Mouse (Mus musculus) forelimb bud, embryonic 11.5 days (tissue): ENCODE results near the gene Ces2c.
"Not testable (repeated sequence)": the region's sequence is repeated elsewhere in the genome, so short reads cannot be mapped to it uniquely, and the experiment has no call there.

Experiments used
- DNase-seq: peaks from one replicate; pipeline ENCODE4 v3.0.0-alpha.2; 2012; ENCODE audit warnings: low read depth, low spot score

The Ces2c gene

DNA sequence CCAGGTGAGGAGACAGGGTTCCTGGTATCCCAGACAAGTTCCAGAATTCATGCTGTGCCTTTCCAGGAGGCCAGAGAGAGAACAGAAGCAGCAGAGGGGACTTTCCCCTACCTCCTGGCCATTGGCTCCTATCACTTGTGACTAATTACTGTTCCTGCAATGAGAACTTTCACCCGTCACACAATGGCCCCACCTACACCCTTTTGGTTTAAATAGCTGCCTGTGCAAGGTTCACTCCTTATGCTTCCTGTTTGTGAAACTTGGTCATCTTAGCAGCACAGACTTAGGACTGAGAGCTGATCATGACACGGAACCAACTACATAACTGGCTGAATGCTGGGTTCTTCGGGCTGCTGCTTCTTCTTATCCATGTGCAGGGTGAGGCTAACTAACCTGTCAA lies at the start of gene Ces2c:
Gene Ces2c (plus strand): TSS at position 238 of the 400 bp plus-strand sequence.
- no peak for DNase-seq

DNA sequence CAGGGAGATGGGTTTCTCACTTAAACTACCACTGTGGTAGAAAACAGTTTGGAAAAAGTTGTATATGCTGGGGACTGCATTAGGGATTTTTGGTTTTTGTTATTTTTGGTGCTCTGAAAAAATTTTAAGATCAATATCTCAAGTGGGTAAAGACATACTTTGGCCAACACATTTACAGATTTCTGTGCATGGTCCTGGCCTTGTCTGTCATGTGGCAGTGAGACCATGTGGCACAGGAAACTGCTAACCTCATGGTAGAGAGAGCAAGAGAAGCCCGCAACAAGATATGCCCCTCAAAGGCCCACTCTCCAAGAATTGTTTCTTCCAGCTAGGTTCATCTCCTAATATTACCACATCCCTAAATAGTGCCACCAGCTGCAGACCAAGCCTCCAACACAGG lies 47.5 kb upstream of the Ces2c start:
- DNase-seq, result no peak

DNA sequence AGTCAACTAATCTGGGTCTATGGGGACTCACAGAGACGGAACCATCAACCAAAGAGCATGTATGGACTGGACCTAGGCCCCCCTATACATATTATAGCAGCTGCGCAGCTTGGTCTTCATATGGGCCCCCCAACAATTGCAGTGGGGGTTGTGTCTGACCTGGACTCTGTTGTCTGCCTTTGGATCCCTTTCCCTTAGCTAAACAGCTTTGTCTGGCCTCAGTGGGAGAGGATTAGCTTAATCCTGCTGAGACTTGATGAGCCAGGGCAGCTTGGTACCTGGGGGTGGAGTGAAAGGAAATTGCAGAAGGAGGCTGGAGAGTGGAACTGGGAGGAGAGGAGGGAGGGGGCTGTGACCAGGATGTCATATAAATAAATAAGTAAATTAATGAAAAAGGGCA lies 40.7 kb upstream of the Ces2c start:
- no peak for DNase-seq

DNA sequence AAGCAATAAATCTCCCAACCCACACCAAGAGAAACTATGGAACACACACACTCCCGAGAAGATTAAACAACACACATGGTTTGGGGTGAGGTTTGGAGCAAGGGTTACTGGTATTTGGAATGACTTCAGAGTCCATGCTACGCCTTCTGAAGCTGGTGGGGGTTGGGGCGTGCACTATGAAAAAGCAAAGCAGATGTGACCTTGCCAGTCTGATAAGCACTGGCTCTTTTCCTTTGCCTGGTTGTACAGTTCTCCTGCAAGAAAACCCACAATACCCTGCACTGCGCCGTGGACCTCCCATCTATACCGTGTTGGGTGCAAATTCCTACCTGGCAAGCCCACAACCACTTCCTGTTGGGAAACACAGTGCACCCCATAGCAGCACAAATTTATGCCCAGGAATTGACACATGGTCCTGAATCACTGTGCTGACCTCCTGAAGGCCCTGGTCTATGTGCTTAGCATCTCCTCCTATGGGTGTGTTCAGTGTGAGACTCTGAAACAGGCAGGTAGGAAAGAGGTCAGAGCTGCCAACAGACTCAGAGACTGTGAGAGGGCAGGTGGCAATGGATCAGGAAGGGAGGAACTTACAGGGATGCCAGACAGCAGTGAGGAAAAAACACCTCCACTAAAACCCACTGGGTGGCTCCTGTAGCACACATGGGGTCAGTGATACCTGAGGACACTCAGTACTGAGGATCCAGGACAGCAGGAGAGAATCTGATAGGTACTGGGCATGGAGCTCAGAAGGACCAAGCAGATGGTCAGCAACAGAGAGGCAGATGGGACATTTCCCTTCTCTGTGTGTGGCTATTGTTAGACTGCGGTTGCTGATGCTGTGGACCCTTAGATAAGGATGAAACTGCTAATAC lies 38.1 kb upstream of the Ces2c start:
- DNase-seq, result no peak

DNA sequence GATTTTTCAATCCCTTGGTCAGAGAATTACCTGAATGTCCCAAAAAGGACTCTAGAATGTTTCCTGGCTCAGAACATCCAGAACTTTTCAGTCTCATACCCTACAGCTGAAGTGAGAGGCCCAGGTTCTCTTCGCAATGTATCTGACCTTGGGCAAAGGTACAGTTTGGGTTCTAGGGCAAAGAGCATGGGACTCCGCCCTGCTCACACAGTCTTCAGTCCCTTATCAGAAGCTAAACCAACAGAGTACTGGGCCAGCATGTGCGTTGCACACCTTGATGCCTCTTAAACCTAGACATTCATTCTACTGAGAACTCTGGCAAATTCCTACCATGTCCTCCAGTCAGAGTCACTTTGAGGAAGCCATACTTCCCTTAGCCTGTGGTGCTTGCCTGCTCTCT lies 37.4 kb upstream of the Ces2c start:
- DNase-seq, result no peak

DNA sequence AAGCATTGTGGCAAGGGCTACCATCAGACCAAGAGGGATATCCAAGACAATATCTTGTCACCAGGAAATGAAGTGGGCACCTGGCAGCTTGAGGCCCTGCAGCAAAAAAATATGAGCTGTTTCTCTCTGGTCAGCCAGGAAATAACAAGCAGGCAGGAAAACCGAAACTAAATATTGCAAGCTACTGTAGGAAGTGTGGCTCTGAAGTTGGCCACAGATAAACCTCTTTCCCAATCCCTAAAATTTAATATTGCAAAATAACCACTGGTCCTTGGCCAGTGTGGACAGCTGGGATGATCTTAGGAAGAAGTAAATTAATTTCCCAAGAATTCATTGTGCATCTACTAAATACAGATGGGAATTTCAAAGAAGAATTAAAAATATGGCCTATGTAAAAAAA lies 20.0 kb upstream of the Ces2c start:
- DNase-seq, result no peak

DNA sequence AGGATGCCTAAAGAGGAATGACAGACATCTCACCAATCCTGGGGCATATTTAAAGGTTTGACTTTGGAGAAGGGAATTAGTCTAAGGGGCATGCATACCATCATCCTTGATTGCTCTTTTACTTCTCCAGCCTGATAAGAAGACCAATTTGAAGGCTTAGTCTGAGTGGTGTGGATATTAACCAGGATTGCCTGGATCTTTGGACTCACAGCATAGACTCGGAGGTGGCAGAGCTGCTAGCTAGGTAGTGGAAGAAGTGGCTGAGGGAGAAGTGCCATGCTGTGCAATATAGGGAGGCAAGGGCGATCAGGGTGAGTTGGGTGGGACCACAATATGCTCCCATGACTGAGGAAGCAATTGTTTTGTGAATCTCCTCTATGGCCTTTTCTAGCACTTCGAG lies 18.6 kb upstream of the Ces2c start:
- DNase-seq, result no peak

DNA sequence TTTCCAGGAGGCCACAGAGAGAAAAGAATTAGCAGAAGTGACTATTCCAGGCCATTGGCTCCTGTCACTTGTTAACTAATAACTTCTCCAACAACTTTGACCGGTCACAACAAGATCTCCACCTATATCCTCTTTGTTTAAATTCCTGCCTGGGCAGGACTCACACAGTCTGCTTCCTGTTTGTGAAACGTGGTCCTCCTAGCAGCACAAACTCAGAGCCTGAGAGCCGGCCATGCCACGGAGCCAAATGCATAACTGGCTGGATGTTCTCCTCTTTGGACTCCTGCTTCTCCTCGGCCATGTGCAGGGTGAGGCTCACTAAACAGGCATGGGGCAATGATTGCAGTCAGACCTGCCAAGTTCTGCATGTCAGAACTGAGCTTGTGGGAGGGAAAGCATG lies 15.4 kb upstream of the Ces2c start, which contains the start of gene Ces2b:
Gene Ces2b (plus strand): TSS at position 133 of the 400 bp plus-strand sequence.
- no peak for DNase-seq

DNA sequence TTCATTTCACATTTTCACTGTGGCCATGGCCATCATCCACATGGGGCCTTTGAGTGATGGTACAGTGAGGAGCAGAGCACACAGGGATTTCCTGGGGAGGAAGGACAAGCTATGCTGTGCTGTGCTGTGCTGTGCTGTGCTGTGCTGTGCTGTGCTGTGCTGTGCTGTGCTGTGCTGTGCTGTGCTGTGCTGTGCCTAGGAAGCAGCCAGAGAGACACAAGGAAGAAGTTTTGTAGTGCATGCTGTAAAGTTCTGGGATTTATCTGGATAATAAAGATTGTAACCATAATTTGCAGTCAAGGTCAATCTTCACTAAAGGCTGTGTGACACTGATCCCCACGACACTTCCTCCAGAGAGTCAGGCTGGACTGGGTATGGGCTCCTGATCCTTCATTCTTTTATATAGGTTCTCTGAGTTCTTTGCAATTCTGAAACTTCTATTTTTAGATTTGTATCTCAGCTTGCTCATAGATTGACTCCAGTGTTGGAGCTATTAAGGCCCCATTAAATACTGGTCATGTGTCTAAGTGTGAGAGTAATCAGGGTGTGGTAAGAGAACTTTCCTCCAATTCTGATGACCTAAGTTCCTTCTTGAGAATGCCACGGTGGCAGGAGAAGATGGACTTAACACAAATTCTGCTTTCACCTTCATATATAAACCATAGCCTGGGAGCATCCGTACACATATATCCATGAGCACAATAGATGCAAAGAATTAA lies 5.3 kb upstream of the Ces2c start:
- DNase-seq, result no peak

DNA sequence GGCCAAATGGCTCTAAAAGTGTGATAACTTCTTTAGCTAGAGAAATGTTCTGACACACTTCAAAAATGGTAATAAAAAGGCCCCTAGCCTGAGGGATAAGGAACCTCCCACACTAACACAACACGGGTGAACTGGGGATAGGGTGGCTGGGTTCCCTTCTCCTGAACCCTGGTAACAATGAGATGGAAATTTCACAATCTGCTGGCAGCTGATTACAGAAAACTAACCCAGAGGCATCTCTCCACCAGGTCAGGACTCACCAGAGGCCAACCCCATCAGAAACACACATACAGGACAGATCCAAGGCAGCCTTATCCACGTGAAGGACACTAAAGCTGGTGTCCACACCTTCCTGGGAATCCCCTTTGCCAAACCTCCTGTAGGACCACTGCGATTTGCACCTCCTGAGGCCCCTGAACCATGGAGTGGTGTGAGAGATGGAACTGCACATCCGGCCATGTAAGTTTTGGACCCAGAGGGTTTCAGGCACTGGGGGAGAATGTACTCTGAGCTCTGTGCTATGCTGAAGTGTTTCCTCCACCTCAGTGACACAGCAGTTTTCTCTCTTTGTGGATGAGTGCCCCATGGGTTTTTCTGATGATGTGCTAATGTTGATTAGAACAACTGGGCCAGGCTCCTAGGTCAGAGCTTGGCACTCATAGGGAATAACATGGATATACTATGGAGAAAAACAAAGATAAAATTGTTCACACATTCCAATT lies 1.0 kb downstream of the Ces2c start:
- no peak for DNase-seq

DNA sequence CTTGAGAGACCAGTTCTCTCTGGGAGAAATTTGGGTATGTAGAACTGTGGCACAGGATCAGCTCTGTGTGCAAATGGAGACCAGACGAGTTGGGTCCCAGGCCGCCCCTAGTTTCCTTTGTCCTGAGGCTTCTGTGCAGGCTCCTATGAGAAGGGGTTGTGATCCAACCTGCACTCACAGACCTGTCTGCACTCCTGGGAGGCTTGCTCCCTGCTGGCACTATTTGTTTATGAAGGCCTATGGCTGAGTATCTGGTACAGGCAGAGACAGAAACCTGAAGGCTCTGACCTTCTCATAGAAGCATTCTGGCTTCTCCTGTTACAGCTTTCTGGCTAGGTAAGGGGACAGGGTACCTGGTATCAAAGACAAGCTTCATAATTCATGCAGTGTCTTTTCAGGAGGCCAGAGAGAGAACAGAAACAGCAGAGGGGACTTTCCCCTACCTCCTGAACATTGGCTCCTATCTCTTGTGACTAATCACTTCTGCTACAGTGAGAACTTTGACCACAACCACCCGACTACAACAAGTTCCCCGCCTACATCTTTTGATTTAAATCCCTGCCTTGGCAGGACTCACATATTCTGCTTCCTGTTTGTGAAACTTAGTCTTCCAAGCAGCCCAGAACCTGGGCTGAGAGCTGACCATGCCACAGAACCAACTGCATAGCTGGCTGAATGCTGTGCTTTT lies 20.1 kb downstream of the Ces2c start:
- not testable (repeated sequence) for DNase-seq

DNA sequence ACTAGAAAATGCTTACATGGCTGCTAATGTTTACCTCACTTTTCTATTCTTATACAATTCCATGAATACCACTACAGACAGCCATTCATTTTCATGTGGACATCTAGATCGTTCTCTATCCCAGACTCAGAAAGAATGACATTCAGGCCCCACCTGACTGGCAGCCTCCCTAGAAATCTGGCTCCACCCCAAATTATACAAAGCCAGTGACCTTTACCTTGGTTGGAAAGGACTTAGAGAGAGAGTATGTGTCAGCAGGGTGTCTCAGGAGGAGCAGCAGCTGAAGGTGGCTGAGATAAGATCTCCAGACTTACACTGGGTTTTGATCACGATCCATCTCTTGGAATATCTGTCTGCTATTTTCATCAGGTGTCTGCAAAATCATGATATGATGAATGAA lies 22.0 kb downstream of the Ces2c start:
- DNase-seq, result not testable (repeated sequence)

DNA sequence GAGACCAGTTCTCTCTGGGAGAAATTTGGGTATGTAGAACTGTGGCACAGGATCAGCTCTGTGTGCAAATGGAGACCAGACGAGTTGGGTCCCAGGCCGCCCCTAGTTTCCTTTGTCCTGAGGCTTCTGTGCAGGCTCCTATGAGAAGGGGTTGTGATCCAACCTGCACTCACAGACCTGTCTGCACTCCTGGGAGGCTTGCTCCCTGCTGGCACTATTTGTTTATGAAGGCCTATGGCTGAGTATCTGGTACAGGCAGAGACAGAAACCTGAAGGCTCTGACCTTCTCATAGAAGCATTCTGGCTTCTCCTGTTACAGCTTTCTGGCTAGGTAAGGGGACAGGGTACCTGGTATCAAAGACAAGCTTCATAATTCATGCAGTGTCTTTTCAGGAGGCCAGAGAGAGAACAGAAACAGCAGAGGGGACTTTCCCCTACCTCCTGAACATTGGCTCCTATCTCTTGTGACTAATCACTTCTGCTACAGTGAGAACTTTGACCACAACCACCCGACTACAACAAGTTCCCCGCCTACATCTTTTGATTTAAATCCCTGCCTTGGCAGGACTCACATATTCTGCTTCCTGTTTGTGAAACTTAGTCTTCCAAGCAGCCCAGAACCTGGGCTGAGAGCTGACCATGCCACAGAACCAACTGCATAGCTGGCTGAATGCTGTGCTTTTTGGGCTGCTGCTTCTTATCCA lies 39.5 kb downstream of the Ces2c start:
- not testable (repeated sequence) for DNase-seq

DNA sequence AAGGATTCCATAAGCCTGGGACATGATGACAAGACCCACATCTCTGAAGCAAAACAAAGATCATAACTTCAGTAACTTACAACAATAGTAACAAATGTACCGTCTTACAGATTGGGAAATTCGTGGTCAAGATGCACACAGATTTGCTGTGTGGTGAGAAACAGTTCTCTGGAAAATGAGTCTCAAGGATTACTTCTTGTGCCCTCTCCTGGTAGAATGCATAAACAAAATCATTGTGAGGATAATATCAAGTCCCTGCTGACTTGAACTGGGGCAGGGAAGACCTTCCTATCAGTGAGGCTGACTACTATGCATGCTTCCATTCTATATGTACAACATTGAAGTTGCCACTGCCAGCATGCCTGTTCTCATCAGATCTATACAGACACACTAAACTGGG lies 54.9 kb downstream of the Ces2c start:
- no peak for DNase-seq
